Mouse (Mus musculus): ENCODE measurements at regions not wholly inside any gene's neighbourhood (a gene's known extent, or its start where the extent isn't known, plus 50 kb on each side); places are given as distances from the start of the nearest gene placed in this dataset.

DNA sequence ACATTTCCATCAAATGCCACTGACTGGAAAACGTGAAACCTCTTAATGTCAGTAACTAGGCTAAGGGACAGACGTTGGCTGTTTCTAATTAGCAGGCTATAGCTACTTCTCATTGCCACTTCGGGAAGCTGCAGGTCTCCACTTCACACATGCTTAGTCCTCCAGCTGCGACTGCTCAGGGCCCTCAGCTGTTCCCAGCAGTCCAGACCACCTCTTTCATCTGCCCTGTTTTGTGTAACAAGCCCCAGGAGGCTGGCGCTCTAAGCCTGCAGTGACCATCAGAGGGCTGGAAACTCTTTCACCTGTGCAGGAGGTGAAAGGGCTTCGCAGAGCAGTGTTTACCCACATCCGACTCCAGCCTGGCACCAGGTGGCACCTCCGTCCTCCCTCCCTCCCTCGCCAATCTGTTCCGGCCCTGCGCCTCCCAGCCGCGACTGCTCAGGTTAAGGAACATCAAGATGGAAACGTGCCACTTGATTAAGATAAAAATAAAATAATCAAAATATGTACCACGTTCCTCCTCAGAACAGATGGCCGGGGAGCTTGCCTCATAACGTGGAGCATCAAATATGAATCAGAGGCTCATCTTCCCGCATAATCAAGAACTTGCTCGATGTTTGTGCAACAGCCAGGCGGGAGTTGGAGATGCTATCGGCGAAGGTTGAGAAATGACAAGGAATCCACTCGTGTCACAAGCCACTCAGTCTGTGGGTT lies 72.6 kb upstream of the Plet1 start:
- Histone ChIP-seq H3K9ac (ENCODE audit: insufficient read depth, low read depth, low read length, poor library complexity, severe bottlenecking) (no peak overlapping the region), H3K4me1 (ENCODE audit: control insufficient read depth in 2 of 2, insufficient read depth in 2 of 2, low read length in 2 of 2, poor library complexity in 1 of 2) (no peaks in the 10 kb centered on the region), H3K36me3 (ENCODE audit: control insufficient read depth, insufficient read depth, low read length, poor library complexity, severe bottlenecking) (no peaks in the 10 kb centered on the region), H3K9me3 (ENCODE audit: control insufficient read depth, insufficient read depth, low read depth, low read length) (no peaks in the 10 kb centered on the region), H3K4me3 (ENCODE audit: insufficient read depth in 1 of 2, low read depth in 1 of 2, low read length in 2 of 2, poor library complexity in 1 of 2, severe bottlenecking in 1 of 2) (no peak overlapping the region), H3K27ac (ENCODE audit: insufficient read depth, low read depth, low read length, poor library complexity, severe bottlenecking) (no peak overlapping the region)
- in situ Hi-C loops (cut with MboI; ENCODE audit: low sequenced_read_pairs in 2 of 2, unreplicated experiment in 2 of 2): loop anchor here in 1 of 2 experiments (25.0 kb wide), 1 partner anchor 909 kb away; no protein-coding TSS in a partner anchor
- DNase-seq (ENCODE audit: low read depth, low spot score): no peak
- TF ChIP-seq MAFK (IDR thresholded peaks at IDR 0.05; ENCODE audit: insufficient read depth, low read depth, low read length) (no peak), HCFC1 (IDR thresholded peaks at IDR 0.05; ENCODE audit: borderline replicate concordance, insufficient read depth, low read length) (no peak), CHD2 (IDR thresholded peaks at IDR 0.05; ENCODE audit: low read depth, low read length) (no peak), ZNF384 (IDR thresholded peaks at IDR 0.05; ENCODE audit: low read depth, low read length) (no peak), ZC3H11A (IDR thresholded peaks at IDR 0.05; ENCODE audit: borderline replicate concordance, low read depth, low read length) (no peak)

DNA sequence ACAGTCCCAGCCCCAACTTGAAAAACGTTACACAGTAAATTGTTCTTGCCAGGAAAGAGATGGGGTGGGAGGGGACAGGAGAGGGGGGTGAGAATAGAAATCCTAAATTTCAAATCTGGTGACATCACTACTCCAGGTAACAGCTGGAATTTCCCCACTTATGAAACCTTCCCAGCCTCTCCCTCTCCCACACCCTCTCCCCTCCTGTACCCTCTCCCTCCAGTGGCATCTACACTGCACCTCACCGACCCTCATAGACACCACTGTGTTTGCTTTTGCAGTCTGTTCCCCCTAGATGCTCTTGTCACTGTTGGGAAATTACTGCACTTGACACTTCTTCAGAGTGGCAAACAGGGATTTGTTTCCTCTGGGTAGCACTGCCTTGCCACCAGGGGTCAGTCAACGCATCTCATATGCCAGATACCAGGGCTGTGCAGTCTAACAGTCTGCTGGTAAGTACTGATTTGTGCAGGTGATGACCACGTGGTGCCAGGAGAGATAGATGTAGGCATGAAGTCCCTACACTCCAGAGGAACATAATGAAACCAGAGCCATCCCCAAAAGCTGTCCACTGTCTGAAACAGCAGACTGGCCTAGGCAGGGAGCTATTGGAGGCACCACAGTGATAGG lies 68.3 kb upstream of the Plet1 start:
- Histone ChIP-seq H3K36me3 (ENCODE audit: control insufficient read depth, insufficient read depth, low read length, poor library complexity, severe bottlenecking) (no peaks in the 10 kb centered on the region), H3K9ac (ENCODE audit: insufficient read depth, low read depth, low read length, poor library complexity, severe bottlenecking) (no peak overlapping the region), H3K4me3 (ENCODE audit: insufficient read depth in 1 of 2, low read depth in 1 of 2, low read length in 2 of 2, poor library complexity in 1 of 2, severe bottlenecking in 1 of 2) (no peak overlapping the region), H3K9me3 (ENCODE audit: control insufficient read depth, insufficient read depth, low read depth, low read length) (no peaks in the 10 kb centered on the region), H3K27ac (ENCODE audit: insufficient read depth, low read depth, low read length, poor library complexity, severe bottlenecking) (no peak overlapping the region), H3K4me1 (ENCODE audit: control insufficient read depth in 2 of 2, insufficient read depth in 2 of 2, low read length in 2 of 2, poor library complexity in 1 of 2) (no peaks in the 10 kb centered on the region)
- in situ Hi-C loops (cut with MboI; ENCODE audit: low sequenced_read_pairs in 2 of 2, unreplicated experiment in 2 of 2): no loop called here
- TF ChIP-seq MAFK (IDR thresholded peaks at IDR 0.05; ENCODE audit: insufficient read depth, low read depth, low read length) (no peak), ZC3H11A (IDR thresholded peaks at IDR 0.05; ENCODE audit: borderline replicate concordance, low read depth, low read length) (no peak), ZNF384 (IDR thresholded peaks at IDR 0.05; ENCODE audit: low read depth, low read length) (no peak), HCFC1 (IDR thresholded peaks at IDR 0.05; ENCODE audit: borderline replicate concordance, insufficient read depth, low read length) (no peak), CHD2 (IDR thresholded peaks at IDR 0.05; ENCODE audit: low read depth, low read length) (no peak)
- no peak for DNase-seq (ENCODE audit: low read depth, low spot score)

DNA sequence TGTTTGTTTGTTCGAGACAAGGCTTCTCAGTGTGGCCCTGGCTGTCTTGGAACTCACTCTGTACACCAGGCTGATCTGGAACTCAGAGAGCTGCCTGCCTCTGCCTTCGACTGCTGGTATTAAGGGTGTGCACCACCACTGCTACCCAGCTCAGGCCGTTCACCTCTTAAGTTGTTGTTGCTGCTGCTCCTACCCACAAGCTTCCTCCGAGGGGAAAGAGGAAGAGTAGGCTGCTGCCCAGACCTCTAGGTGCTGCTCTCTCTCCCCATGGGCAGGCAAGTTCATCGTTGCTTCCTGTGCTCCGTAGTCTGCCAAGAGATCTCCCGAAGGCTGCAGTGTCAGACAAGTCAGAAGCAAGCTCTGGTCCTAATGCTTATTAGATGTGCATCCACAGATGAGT lies 64.2 kb upstream of the Plet1 start:
- in situ Hi-C loops (cut with MboI; ENCODE audit: low sequenced_read_pairs in 2 of 2, unreplicated experiment in 2 of 2): no loop called here
- H3K27ac ChIP-seq (ENCODE audit: insufficient read depth, low read depth, low read length, poor library complexity, severe bottlenecking): no peak overlapping the region
- no peak overlapping the region for H3K9ac ChIP-seq (ENCODE audit: insufficient read depth, low read depth, low read length, poor library complexity, severe bottlenecking)
- TF ChIP-seq ZC3H11A (IDR thresholded peaks at IDR 0.05; ENCODE audit: borderline replicate concordance, low read depth, low read length) (no peak), HCFC1 (IDR thresholded peaks at IDR 0.05; ENCODE audit: borderline replicate concordance, insufficient read depth, low read length) (no peak), CHD2 (IDR thresholded peaks at IDR 0.05; ENCODE audit: low read depth, low read length) (no peak), ZNF384 (IDR thresholded peaks at IDR 0.05; ENCODE audit: low read depth, low read length) (no peak), MAFK (IDR thresholded peaks at IDR 0.05; ENCODE audit: insufficient read depth, low read depth, low read length) (no peak)
- H3K4me3 ChIP-seq (ENCODE audit: insufficient read depth in 1 of 2, low read depth in 1 of 2, low read length in 2 of 2, poor library complexity in 1 of 2, severe bottlenecking in 1 of 2): no peak overlapping the region
- no peak for DNase-seq (ENCODE audit: low read depth, low spot score)
- no peaks in the 10 kb centered on the region for H3K4me1 ChIP-seq (ENCODE audit: control insufficient read depth in 2 of 2, insufficient read depth in 2 of 2, low read length in 2 of 2, poor library complexity in 1 of 2)
- no peaks in the 10 kb centered on the region for H3K9me3 ChIP-seq (ENCODE audit: control insufficient read depth, insufficient read depth, low read depth, low read length)
- H3K36me3 ChIP-seq (ENCODE audit: control insufficient read depth, insufficient read depth, low read length, poor library complexity, severe bottlenecking): no peaks in the 10 kb centered on the region

DNA sequence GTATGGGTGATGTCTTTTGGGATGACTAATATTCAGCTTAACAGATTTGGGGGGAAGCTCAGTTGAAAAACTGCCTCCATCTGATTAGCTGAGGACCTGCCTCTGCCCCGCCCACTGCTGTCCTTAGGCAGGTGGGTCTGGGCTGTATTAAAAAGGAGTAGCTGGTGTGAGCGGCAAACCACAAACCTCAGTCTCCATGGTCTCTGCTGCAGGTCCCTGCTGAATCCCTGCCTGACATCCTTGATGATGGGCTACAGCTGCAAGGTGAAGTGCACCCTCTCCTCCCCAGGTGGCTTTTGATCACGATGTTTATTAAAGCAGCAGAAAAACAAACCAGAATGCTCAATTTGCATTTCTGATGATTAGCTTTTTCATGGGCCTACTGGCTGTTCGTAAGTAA lies 60.8 kb upstream of the Plet1 start:
- Histone ChIP-seq H3K4me1 (ENCODE audit: control insufficient read depth in 2 of 2, insufficient read depth in 2 of 2, low read length in 2 of 2, poor library complexity in 1 of 2) (peaks cover 0 to 5% of the 10 kb centered on the region in 2 experiments; a peak in 1 of 4 replicates), H3K27ac (ENCODE audit: insufficient read depth, low read depth, low read length, poor library complexity, severe bottlenecking) (no peak overlapping the region)

More for the DNA sequence above, 60.8 kb upstream of the Plet1 start:
- H3K4me3 ChIP-seq (ENCODE audit: insufficient read depth in 1 of 2, low read depth in 1 of 2, low read length in 2 of 2, poor library complexity in 1 of 2, severe bottlenecking in 1 of 2): no peak overlapping the region
- H3K36me3 ChIP-seq (ENCODE audit: control insufficient read depth, insufficient read depth, low read length, poor library complexity, severe bottlenecking): no peaks in the 10 kb centered on the region
- TF ChIP-seq HCFC1 (IDR thresholded peaks at IDR 0.05; ENCODE audit: borderline replicate concordance, insufficient read depth, low read length): no peak
- TF ChIP-seq CHD2 (IDR thresholded peaks at IDR 0.05; ENCODE audit: low read depth, low read length): no peak
- TF ChIP-seq MAFK (IDR thresholded peaks at IDR 0.05; ENCODE audit: insufficient read depth, low read depth, low read length): no peak
- no peak for TF ChIP-seq ZC3H11A (IDR thresholded peaks at IDR 0.05; ENCODE audit: borderline replicate concordance, low read depth, low read length)
- no peak for TF ChIP-seq ZNF384 (IDR thresholded peaks at IDR 0.05; ENCODE audit: low read depth, low read length)
- no peaks in the 10 kb centered on the region for H3K9me3 ChIP-seq (ENCODE audit: control insufficient read depth, insufficient read depth, low read depth, low read length)
- in situ Hi-C loops (cut with MboI; ENCODE audit: low sequenced_read_pairs in 2 of 2, unreplicated experiment in 2 of 2): no loop called here
- no peak for DNase-seq (ENCODE audit: low read depth, low spot score)
- H3K9ac ChIP-seq (ENCODE audit: insufficient read depth, low read depth, low read length, poor library complexity, severe bottlenecking): no peak overlapping the region
